Mouse (Mus musculus) forebrain, embryonic 13.5 days (tissue): ENCODE results near the gene Ifi35. TPM values are rescaled to one million over a fixed set of nuclear protein-coding genes. Genes with fewer than 3 reads are reported as not detected.
"Not testable (repeated sequence)": the region's sequence is repeated elsewhere in the genome, so short reads cannot be mapped to it uniquely, and the experiment has no call there.

Experiments used
- ATAC-seq: fragments of 200-750 bp; cut with Nextera tagmentation; 2 replicates; pipeline ENCODE4 v1.8.0; 2017
- H3K27ac ChIP-seq: fragments of 300-500 bp; sonication (generic); 2 replicates; pipeline ENCODE4 v1.5.1; 2015; ENCODE audit warnings: inconsistent platforms, mild to moderate bottlenecking, moderate library complexity
- H3K27me3 ChIP-seq: fragments of 300-500 bp; sonication (generic); 2 replicates; pipeline ENCODE4 v1.6.1; 2015; ENCODE audit warnings: mild to moderate bottlenecking, inconsistent platforms
- H3K36me3 ChIP-seq: fragments of 300-500 bp; sonication (generic); 2 replicates; pipeline ENCODE4 v1.6.1; 2015; ENCODE audit warnings: mild to moderate bottlenecking, inconsistent platforms; ENCODE audit not compliant: poor library complexity, severe bottlenecking
- H3K4me1 ChIP-seq: fragments of 300-500 bp; sonication (generic); 2 replicates; pipeline ENCODE4 v1.6.1; 2015; ENCODE audit warnings: inconsistent platforms
- H3K4me2 ChIP-seq: fragments of 300-500 bp; sonication (generic); 2 replicates; pipeline ENCODE4 v1.6.1; 2015; ENCODE audit warnings: inconsistent platforms, mild to moderate bottlenecking, moderate library complexity
- H3K4me3 ChIP-seq: fragments of 300-500 bp; sonication (generic); 2 replicates; pipeline ENCODE4 v1.5.1; 2015; ENCODE audit warnings: mild to moderate bottlenecking, inconsistent platforms
- H3K9ac ChIP-seq: fragments of 300-500 bp; sonication (generic); 2 replicates; pipeline ENCODE4 v1.6.1; 2015; ENCODE audit warnings: mild to moderate bottlenecking, inconsistent platforms
- H3K9me3 ChIP-seq: fragments of 300-500 bp; sonication (generic); replicated peaks from 2 replicates; pipeline ENCODE4 v1.6.1; 2016; ENCODE audit warnings: inconsistent platforms
- WGBS: fragments of 180-500 bp; shearing (Covaris S2); methylation state at CpG from one replicate; pipeline ENCODE4 v1.1.7; 2015; 5-methylcytosine and 5-hydroxymethylcytosine counted together
- polyA plus RNA-seq: library from polyadenylated mRNA; unstranded; fragments of >200 nt; fragmentation: Nextera tagmentation; extraction: Ambion mirVana; gene quantifications from 2 replicates; pipeline ENCODE4 v1.2.1, GENCODE M21; 2015

Gene Ifi35
- polyA plus RNA-seq, 1 experiment from 2014 or later: 2.5 TPM

DNA sequence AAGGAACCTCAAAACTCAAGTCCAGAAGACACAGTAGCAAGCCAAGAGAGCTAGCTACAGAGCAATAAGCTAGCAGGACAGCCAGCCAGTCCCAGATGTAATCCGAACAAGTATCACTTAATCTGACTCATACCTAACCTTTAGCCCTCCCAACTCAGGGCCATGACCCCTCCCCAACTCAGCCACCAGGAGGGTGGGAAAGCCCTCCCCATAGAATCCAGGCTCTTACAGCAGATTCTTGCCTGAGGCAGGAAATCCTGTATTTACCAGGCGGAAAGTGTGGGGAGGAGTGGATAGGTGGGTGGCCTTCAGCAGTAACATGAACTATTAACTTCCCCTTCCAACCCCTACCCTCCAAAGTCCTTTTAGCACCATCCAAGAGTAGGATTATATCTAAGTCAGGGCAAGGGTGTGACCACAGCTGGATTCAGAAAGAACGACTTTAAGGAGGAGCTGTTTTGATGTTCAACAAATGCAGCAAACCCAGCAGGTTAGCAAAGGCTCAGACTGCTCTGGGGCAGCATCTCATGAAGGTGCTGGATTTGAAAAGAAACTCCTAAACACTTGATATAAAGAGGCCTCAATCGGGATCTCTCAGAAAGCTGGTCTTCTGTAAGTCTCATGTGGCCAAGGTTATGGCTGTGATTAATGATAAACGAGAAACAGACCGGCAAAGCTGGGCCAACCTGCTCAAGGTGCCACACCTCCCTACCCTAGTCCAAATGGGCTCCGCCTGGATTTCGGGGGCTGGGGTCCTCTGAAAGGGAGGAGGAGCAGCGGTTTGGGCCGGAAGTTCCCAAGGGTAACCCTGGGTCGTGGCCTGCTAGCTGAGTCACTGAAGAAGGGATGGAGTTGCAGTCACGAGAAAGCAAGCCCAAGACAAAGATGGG, 16.2 kb downstream of the Ifi35 start, which contains the start of gene Rnd2:
Gene Rnd2 (plus strand): TSS at position 789 of the 890 bp plus-strand sequence.
- Histone ChIP-seq H3K27me3 (no peaks in the 10 kb centered on the region), H3K9ac (peak within 1 kb of the TSS; percentile 75), H3K4me2 (peak within 1 kb of the TSS; percentile 76), H3K4me3 (peak within 1 kb of the TSS; percentile 88), H3K4me1 (peaks cover 49% of the 10 kb centered on the region), H3K36me3 (peaks cover 36% of the 10 kb centered on the region), H3K9me3 (no peaks in the 10 kb centered on the region), H3K27ac (peak within 1 kb of the TSS; percentile 77)
- 16% methylated on average over 12 of the region's 12 CpGs for WGBS
- ATAC-seq: no peak

DNA sequence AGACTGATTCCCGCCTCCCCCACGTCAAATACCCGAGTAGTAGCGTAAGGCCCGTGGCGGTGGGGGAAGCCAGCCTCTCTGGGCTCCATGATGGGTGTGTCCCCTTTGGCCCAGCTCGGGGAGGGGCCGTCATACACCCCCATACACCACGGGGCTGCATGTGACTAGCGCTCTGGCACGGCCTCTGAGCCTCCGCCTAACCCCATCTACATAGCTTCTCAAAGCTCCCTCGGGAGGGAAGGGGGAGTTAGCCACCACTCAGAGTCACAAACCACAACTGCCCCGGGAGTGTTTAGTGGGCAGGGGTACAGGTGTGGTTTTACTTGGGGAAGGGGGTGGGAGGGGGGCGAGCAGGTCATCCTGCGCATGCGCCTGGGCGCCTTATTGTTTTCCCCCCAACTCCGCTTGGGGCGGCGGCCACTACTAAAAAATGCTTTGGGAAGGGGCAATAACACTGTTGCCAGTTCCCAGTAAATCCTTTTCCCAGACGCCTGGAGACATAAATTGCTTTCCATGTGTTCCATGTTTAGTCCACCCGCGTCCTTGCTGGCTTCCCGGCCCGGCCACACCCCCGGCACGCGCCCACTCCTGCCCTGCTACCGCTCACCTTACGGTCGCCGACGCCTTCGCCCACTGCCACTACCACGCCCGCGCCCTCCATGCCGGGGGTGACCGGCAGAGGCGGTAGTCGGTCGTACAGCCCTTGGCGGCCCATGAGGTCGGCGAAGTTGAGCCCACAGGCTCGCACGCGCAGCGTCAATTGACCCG, 17.1 kb downstream of the Ifi35 start:
- Histone ChIP-seq H3K9me3 (no peaks in the 10 kb centered on the region), H3K9ac (peak overlapping the region; percentile 75), H3K4me2 (peak overlapping the region; percentile 76), H3K4me3 (peak overlapping the region; percentile 88), H3K4me1 (peaks cover 55% of the 10 kb centered on the region), H3K27ac (peak overlapping the region; percentile 77), H3K27me3 (no peaks in the 10 kb centered on the region), H3K36me3 (peaks cover 28% of the 10 kb centered on the region)
- peak; percentile 48 for ATAC-seq
- under 1% methylated on average over 51 of the region's 51 CpGs for WGBS

DNA sequence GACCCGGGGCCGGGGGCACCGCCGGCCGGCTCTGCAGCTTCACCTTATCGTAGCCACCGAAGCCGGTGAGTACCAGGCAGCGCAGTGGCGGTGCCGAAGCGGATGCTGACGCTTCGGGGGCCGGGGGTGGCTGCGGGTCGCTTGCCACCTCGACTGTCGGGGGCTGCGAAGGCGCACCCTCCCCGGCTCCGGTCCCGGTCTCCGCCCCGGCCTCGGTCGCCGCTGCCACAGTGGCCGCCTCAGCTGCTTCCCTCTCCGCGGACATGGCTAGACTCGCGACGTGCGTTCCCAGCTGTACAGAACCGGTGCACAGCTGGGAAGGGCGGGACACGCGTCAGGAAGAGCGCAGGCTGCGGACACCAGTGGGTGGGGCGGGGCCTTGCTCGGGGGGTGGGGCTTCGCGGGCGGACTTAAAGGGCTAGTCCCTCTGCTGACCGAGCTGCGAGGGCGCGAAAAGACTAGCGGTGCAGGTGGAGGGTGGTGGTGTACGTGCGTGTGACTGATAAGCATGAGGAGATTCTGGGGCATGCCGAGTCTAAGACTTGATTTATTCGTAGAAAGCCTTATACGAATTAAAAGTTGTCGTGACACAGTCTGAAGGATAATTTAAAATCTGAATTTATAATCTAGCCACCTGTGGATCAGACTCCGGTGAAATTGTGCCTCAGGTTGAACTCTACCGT, 17.8 kb downstream of the Ifi35 start, which contains the start of gene Vat1:
Gene Vat1 (minus strand): TSS at position 362 of the 683 bp plus-strand sequence.
- Histone ChIP-seq H3K4me2 (peak within 1 kb of the TSS; percentile 85), H3K9me3 (no peaks in the 10 kb centered on the region), H3K36me3 (peaks cover 28% of the 10 kb centered on the region), H3K9ac (peak within 1 kb of the TSS; percentile 75), H3K4me3 (peak within 1 kb of the TSS; percentile 88), H3K27me3 (no peaks in the 10 kb centered on the region), H3K4me1 (peaks cover 62% of the 10 kb centered on the region), H3K27ac (peak within 1 kb of the TSS; percentile 77)
- 2% methylated on average over 54 of the region's 60 CpGs for WGBS
- peak; percentile 67 for ATAC-seq

DNA sequence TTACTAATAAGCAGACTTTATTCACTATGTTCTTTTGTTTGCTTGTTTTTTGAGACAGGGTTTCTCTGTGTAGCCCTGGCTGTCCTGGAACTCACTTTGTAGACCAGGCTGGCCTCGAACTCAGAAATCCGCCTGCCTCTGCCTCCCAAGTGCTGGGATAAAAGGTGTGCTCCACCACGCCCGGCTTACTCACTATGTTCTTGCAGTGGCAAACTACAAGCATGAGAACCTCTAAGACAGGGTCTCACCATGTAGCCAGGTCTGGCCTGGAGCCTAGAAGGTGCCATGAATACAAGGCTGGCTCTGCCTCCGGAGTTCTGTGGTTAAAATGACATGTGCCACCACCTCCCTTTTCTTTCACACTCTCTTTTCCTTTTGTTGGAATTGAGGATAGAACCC, 18.3 kb downstream of the Ifi35 start:
- Histone ChIP-seq H3K4me3 (peak overlapping the region; percentile 88), H3K4me1 (peaks cover 68% of the 10 kb centered on the region), H3K36me3 (peaks cover 27% of the 10 kb centered on the region), H3K4me2 (peak overlapping the region; percentile 76)
- not testable (repeated sequence) for H3K9ac ChIP-seq, H3K27ac ChIP-seq, H3K9me3 ChIP-seq, ATAC-seq, H3K27me3 ChIP-seq
- 64% methylated on average over 5 of the region's 5 CpGs for WGBS

DNA sequence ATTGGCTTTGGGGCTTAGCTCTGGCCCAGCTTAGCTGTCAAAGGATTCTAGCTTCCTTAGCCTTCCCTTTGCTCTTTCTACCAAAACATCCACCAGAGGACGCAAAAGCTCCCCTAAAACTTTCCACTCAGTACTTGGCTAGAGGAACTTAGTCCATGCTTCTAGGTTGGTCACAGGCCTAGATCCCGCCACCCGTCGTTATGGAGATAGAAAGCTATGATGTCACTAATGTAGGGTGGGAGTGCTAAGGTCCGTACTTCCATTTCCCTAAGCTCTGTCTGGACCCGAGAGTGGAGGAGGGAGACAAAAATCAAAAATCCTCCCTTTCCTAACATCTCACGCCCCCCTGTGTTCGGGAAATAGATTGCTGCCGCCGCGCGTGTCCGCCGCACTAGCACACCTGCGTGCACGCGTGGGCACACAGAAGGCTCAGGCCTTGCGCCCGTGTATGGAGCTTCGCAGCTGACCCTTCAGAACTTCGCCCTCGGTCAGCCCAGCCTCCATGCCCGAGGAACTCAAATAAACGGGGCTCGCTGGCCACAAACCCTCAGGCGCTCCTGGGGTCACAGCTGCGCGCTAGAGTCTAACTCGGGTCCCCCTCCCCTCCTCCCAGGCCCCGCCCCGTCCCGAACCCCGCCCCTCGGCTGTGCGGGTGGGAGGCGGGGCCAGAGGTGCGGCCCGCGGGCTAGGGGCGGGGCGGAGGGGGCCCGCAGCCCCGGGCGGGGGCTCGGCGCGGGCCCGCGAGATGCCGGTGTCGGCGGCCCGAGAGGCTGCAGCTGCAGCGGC, 19.5 kb downstream of the Ifi35 start:
- peak overlapping the region; percentile 78 for H3K4me3 ChIP-seq
- peak; percentile 54 for ATAC-seq
- H3K36me3 ChIP-seq: peaks cover 16% of the 10 kb centered on the region
- H3K9me3 ChIP-seq: no peaks in the 10 kb centered on the region
- peak overlapping the region; percentile 88 for H3K9ac ChIP-seq
- peaks cover 71% of the 10 kb centered on the region for H3K4me1 ChIP-seq
- no peaks in the 10 kb centered on the region for H3K27me3 ChIP-seq
- WGBS: 1% methylated on average over 51 of the region's 54 CpGs
- peak overlapping the region; percentile 85 for H3K27ac ChIP-seq
- H3K4me2 ChIP-seq: peak overlapping the region; percentile 85

DNA sequence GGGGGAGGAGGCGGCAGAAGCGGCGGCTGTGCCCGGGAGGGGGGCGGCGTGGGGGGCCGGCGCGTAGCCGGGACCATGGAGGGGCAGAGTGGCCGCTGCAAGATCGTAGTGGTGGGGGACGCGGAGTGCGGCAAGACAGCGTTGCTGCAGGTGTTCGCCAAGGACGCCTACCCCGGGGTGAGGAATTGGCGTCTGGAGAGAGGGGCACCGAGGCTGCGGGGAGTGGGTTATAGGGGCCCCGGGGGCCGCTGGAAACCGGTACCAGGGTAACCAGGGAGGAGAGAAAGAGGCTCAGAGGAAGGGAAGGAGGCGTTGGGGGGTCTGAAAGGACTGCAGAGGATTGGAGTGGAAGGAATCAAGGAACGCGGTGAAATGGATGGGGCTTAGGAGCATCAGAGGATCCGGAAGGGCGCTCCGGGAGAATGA, 20.1 kb downstream of the Ifi35 start:
- H3K4me1 ChIP-seq: peaks cover 71% of the 10 kb centered on the region
- ATAC-seq: peak; percentile 11
- H3K36me3 ChIP-seq: peaks cover 11% of the 10 kb centered on the region
- WGBS: 0% methylated on average over 29 of the region's 31 CpGs
- peak overlapping the region; percentile 85 for H3K4me2 ChIP-seq
- H3K9ac ChIP-seq: peak overlapping the region; percentile 88
- no peaks in the 10 kb centered on the region for H3K27me3 ChIP-seq
- no peaks in the 10 kb centered on the region for H3K9me3 ChIP-seq
- peak overlapping the region; percentile 78 for H3K4me3 ChIP-seq
- H3K27ac ChIP-seq: peak overlapping the region; percentile 85

DNA sequence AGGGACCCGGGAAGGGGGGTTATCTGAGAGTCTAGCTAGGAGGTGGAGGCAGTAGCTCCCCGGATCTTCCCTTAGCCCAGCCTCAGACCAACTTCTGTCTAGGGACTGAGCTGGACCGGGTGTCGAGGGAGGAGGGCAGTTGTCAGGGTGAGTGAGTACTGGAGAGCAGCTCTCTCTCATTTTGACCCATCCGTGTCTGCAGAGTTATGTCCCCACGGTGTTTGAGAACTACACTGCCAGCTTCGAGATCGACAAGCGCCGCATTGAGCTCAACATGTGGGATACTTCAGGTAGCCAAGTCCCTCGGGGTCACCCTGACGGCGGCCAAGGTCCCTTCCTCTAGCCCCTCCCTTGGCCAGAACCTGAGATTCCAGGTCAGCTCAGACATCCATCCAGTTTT, 20.5 kb downstream of the Ifi35 start:
- H3K9ac ChIP-seq: peak overlapping the region; percentile 88
- no peaks in the 10 kb centered on the region for H3K27me3 ChIP-seq
- peak overlapping the region; percentile 85 for H3K4me2 ChIP-seq
- H3K9me3 ChIP-seq: no peaks in the 10 kb centered on the region
- H3K36me3 ChIP-seq: peaks cover 11% of the 10 kb centered on the region
- H3K4me1 ChIP-seq: peaks cover 68% of the 10 kb centered on the region
- WGBS: 4% methylated on average over 13 of the region's 13 CpGs
- peak overlapping the region; percentile 78 for H3K4me3 ChIP-seq
- ATAC-seq: no peak
- H3K27ac ChIP-seq: peak overlapping the region; percentile 85

DNA sequence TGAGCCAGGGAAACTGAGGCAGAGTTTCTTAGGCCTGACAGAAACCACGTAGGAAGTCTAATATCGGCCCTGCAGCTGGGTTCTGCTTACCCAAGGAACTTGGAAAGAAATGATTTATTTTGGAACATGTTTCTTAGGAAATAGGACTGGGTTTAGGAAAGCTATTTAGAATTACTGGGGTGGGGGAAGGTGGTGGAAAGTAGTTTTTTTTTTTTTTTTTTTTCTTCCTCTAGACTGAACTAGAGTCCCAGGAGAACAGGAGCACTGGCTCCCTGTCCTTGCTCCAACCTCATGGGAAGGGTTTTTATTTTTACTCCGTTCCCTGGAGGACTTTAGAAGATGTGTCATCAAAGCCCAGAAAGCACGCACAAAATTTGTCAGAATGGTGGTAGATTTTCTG, 20.9 kb downstream of the Ifi35 start:
- peak overlapping the region; percentile 85 for H3K4me2 ChIP-seq
- peaks cover 65% of the 10 kb centered on the region for H3K4me1 ChIP-seq
- no peaks in the 10 kb centered on the region for H3K9me3 ChIP-seq
- no peak overlapping the region for H3K27ac ChIP-seq
- H3K9ac ChIP-seq: peak overlapping the region; percentile 88
- 68% methylated on average over 4 of the region's 4 CpGs for WGBS
- H3K36me3 ChIP-seq: peaks cover 11% of the 10 kb centered on the region
- peak overlapping the region; percentile 78 for H3K4me3 ChIP-seq
- no peaks in the 10 kb centered on the region for H3K27me3 ChIP-seq
- no peak for ATAC-seq

DNA sequence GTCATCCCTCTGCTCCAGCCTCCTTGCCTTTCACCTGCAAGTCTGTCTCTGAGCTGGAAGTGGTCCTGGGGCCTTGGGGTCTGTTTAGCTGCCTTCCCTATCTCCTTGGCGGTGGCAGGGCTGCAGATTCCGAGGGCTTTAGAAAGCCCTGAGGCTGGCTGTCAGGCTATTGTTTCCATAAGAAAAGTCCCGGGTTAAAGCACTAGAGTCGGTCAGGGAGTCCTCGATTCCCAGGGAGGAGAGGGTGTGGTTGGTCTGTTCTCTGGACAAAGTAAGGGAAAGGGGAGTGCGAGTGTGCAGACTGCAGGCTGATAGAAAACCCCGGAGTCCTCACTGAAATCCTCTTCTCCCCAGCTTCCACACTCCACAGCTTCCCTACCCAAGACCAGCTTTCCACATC, 22.0 kb downstream of the Ifi35 start:
- H3K27ac ChIP-seq: no peak overlapping the region; the same call in 1 of the 2 replicates
- peaks cover 66% of the 10 kb centered on the region for H3K4me1 ChIP-seq
- WGBS: 11% methylated on average over 7 of the region's 7 CpGs
- peak overlapping the region; percentile 85 for H3K4me2 ChIP-seq
- H3K27me3 ChIP-seq: no peaks in the 10 kb centered on the region
- H3K9ac ChIP-seq: peak overlapping the region; percentile 54
- no peaks in the 10 kb centered on the region for H3K9me3 ChIP-seq
- peak overlapping the region; percentile 78 for H3K4me3 ChIP-seq
- H3K36me3 ChIP-seq: peaks cover 11% of the 10 kb centered on the region
- ATAC-seq: no peak

DNA sequence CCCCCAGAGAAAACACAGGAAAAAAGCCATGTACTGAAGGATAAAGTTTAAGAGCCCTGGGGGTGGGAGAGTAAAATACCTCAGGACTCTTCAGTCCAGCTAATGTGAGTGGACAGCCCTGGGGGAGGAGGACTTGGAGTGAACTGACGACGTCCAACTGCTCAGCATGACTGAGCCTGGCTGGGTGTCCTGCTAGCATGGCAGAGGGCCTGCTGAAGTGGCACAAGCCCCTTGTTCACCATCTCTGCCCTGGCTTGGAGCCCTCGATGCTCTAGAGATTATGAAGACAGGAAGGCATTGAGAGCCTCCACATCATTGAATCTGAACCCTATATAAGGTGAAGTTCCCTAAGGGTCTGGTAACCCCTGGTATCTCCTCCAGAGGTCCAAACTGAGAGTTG, 23.7 kb downstream of the Ifi35 start:
- Histone ChIP-seq H3K4me2 (0 out of 2 replicates have a peak overlapping the region, but pooled peaks have one; percentile 5), H3K27ac (peak overlapping the region; percentile 25; the same call in 1 of the 2 replicates), H3K4me1 (peaks cover 58% of the 10 kb centered on the region), H3K9me3 (no peaks in the 10 kb centered on the region), H3K36me3 (peaks cover 11% of the 10 kb centered on the region), H3K27me3 (no peaks in the 10 kb centered on the region), H3K4me3 (peak overlapping the region; percentile 2; the same call in 1 of the 2 replicates), H3K9ac (no peak overlapping the region)
- ATAC-seq: no peak
- WGBS: 67% methylated on average over 3 of the region's 3 CpGs

DNA sequence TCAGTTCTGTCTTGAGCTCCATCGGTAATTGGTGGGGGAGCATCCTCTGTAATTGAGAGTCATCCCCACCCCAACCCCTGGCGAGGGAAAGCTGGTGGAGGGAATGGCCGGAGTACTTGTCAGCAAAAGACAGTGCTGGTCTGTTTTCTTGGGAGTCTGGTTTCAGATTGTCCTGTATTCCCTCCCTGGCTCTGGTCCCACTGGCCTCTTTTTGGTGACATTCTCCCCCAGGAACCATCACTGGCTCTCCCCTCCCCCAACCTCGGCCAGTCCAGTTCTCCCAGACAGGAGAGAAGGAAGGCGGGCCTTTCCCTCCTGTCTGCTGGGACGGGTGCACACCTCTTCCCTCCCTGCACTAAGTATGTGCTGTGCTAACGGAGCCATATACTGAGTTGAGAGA, 24.1 kb downstream of the Ifi35 start:
- H3K27me3 ChIP-seq: no peaks in the 10 kb centered on the region
- H3K4me2 ChIP-seq: 0 out of 2 replicates have a peak overlapping the region, but pooled peaks have one; percentile 5
- H3K4me1 ChIP-seq: peaks cover 58% of the 10 kb centered on the region
- no peak for ATAC-seq
- WGBS: 62% methylated on average over 7 of the region's 7 CpGs
- no peak overlapping the region for H3K9ac ChIP-seq
- H3K4me3 ChIP-seq: no peak overlapping the region
- H3K27ac ChIP-seq: peak overlapping the region; percentile 25
- no peaks in the 10 kb centered on the region for H3K9me3 ChIP-seq
- peaks cover 11% of the 10 kb centered on the region for H3K36me3 ChIP-seq
